Mouse (Mus musculus) heart, adult 2 months (tissue): Measurements from ENCODE around the gene Myl10.
"Not testable (repeated sequence)": the region's sequence is repeated elsewhere in the genome, so short reads cannot be mapped to it uniquely, and the experiment has no call there.

Experiments used
- CTCF ChIP-seq: fragments of 200-600 bp; IDR thresholded peaks from 2 replicates; pipeline ENCODE4 v1.8.1; 2022; ENCODE audit warnings: antibody characterized with exemption, mild to moderate bottlenecking, moderate library complexity
- EP300 ChIP-seq: fragments of 200-500 bp; IDR thresholded peaks from 2 replicates; pipeline ENCODE4 v1.6.1; 2011; ENCODE audit warnings: low read depth, low read length, control low read depth; ENCODE audit not compliant: insufficient read depth
- POLR2A ChIP-seq: fragments of 200-500 bp; IDR thresholded peaks from 2 replicates; pipeline ENCODE4 v1.6.1; 2011; ENCODE audit warnings: mild to moderate bottlenecking, low read depth, low read length, control low read depth; ENCODE audit not compliant: insufficient read depth

GRCm38 (mm10) chr5:136726271-136726670 is 33.3 kb downstream of the Myl10 start:
- not testable (repeated sequence) for TF ChIP-seq CTCF, EP300, POLR2A
